Mouse (Mus musculus): ENCODE measurements around the gene Fbrsl1.

DNA sequence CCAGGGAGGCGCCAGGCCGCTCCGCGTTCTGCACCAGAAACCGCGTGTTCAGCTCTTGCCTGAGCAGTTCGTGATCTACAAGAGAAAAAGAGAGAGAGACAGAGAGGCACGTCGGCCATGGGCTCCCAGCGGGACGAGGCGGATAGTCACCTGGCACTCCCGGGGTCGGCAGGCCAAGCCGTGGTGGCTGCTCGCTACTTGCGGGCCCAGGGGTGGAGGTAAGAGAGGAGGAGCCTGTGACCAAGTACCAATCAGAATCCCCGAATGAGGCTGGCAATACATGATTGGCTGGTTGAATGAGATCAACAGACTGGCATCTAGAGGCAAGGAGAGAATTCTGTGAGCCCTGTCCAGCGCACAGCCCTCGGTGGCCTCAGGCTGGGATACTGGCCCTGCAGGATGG, 70.1 kb downstream of the Fbrsl1 start:
- TF ChIP-seq CTCF (IDR thresholded peaks at IDR 0.05; ENCODE audit: control insufficient read depth, insufficient read depth, low read length) = no peak
- TF ChIP-seq POLR2A (IDR thresholded peaks at IDR 0.05; ENCODE audit: borderline replicate concordance, control insufficient read depth, low read depth, low read length) = no peak

Data from bone marrow, adult 2 months (tissue).